Mouse (Mus musculus) brain, embryonic 14.5 days (tissue): ENCODE data around the gene Pygo2.

ENCODE experiments used
- CTCF ChIP-seq: fragments of 200-500 bp; IDR thresholded peaks from 2 replicates; pipeline ENCODE4 v1.5.1; 2012; ENCODE audit warnings: inconsistent platforms, mild to moderate bottlenecking, moderate library complexity, borderline replicate concordance; ENCODE audit not compliant: insufficient read depth, insufficient read length; ENCODE audit errors: extremely low read depth
- POLR2A ChIP-seq: fragments of 200-500 bp; IDR thresholded peaks from 2 replicates; pipeline ENCODE4 v1.6.1; 2012; ENCODE audit warnings: mild to moderate bottlenecking, inconsistent platforms, borderline replicate concordance; ENCODE audit not compliant: poor library complexity, insufficient read depth, insufficient read length, severe bottlenecking; ENCODE audit errors: extremely low read depth

- TF ChIP-seq CTCF (no peak), POLR2A (no peak)
Observed at GRCm38 (mm10) chr3:89419981-89420380, 10.0 kb upstream of the Pygo2 start.
